Mouse (Mus musculus) spleen, adult 2 months (tissue): ENCODE measurements at regions not wholly inside any gene's neighbourhood (a gene's known extent, or its start where the extent isn't known, plus 50 kb on each side); places are given as distances from the start of the nearest gene placed in this dataset.

ENCODE experiments used
- CTCF ChIP-seq: fragments of 200-500 bp; IDR thresholded peaks from 2 replicates; pipeline ENCODE4 v1.5.1; 2011; ENCODE audit warnings: mild to moderate bottlenecking, inconsistent platforms; ENCODE audit not compliant: insufficient read depth, insufficient read length, insufficient replicate concordance; ENCODE audit errors: extremely low read depth
- POLR2A ChIP-seq: fragments of 200-500 bp; IDR thresholded peaks from 2 replicates; pipeline ENCODE4 v1.6.1; 2011; ENCODE audit warnings: low read depth, low read length, inconsistent platforms

DNA sequence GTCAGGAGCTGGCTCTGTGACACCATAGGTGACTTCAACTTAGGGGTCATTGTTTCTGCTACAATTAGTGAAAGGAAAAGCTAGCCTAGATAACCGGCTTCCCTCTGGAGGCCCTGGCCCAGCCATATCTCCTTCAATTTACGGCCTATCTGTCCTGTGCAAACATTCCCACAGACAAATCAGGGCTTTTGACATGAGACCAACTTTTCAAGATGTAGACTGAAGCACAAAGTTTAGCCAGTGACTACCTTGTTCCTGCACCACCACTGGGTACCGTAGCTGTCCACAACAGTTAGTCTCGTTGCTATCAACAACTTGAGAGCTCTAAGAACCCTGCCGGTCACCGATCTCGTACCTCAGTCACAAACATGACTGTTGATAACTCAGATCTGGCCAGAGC is 402.9 kb upstream of the Rgma start:
- TF ChIP-seq POLR2A = no peak
- no peak for TF ChIP-seq CTCF
